8 mouse cellular contexts compared by ENCODE assay signal in genomic region chr7:25305481-25305880, GRCm38 (mm10). TPM values are rescaled to one million over a fixed set of nuclear protein-coding genes. Genes with fewer than 3 reads are reported as not detected.
DNase-seq lines count a peak whose midpoint lies in the region; ATAC-seq lines count a peak whose summit lies in the region.

No protein-coding gene starts in this region.

- no peak overlapping the region for H3K27ac ChIP-seq in liver, embryonic 11.5 days (ENCODE audit: low read depth, low read length)
- H3K27ac ChIP-seq in forebrain, embryonic 11.5 days (ENCODE audit: low read depth, low read length) = no peak overlapping the region
- H3K27ac ChIP-seq in limb, embryonic 11.5 days (replicated peaks; ENCODE audit: low read depth, low read length) = no peak overlapping the region
- peak overlapping the region; percentile 91 for H3K27ac ChIP-seq in neural tube, embryonic 14.5 days (ENCODE audit: low read depth, low read length)

- H3K27me3 ChIP-seq in liver, embryonic 11.5 days (replicated peaks; ENCODE audit: control insufficient read depth, insufficient read depth, low read length) = peaks cover 59% of the 10 kb centered on the region
- 0 out of 2 replicates have a peak, but pooled peaks cover 4% of the 10 kb centered on the region for H3K27me3 ChIP-seq in forebrain, embryonic 11.5 days (ENCODE audit: control insufficient read depth, insufficient read depth, low read length)
- peaks cover 9% of the 10 kb centered on the region; the same call in 1 of the 2 replicates for H3K27me3 ChIP-seq in limb, embryonic 11.5 days (ENCODE audit: control insufficient read depth, insufficient read depth, low read length)
- H3K27me3 ChIP-seq in neural tube, embryonic 14.5 days (ENCODE audit: control insufficient read depth, insufficient read depth, low read length) = no peaks in the 10 kb centered on the region

- no peak for DNase-seq in liver, embryonic 11.5 days (ENCODE audit: low spot score)
- no peak for DNase-seq in liver
- no peak for DNase-seq in forebrain, embryonic 11.5 days (ENCODE audit: low spot score)
- DNase-seq in limb, embryonic 11.5 days (ENCODE audit: low spot score) = no peak
- DNase-seq in right cerebral cortex, postnatal 4 days = no peak
- DNase-seq in layer of hippocampus, postnatal 14 days (ENCODE audit: low spot score in 2 of 2) = no peak

- 7% methylated on average over 2 of the region's 2 CpGs for WGBS in liver, embryonic 11.5 days
- WGBS in forebrain, embryonic 11.5 days = 0% methylated on average over 2 of the region's 2 CpGs
- WGBS in limb, embryonic 11.5 days = 0% methylated on average over 2 of the region's 2 CpGs
- WGBS in neural tube, embryonic 14.5 days = 0% methylated on average over 2 of the region's 2 CpGs

- H3K9me3 ChIP-seq in liver, embryonic 11.5 days (ENCODE audit: control insufficient read depth, low read length) = no peaks in the 10 kb centered on the region
- no peaks in the 10 kb centered on the region for H3K9me3 ChIP-seq in forebrain, embryonic 11.5 days (ENCODE audit: control insufficient read depth, low read length)
- no peaks in the 10 kb centered on the region for H3K9me3 ChIP-seq in limb, embryonic 11.5 days (ENCODE audit: control insufficient read depth, low read length)
- no peaks in the 10 kb centered on the region for H3K9me3 ChIP-seq in neural tube, embryonic 14.5 days (ENCODE audit: control insufficient read depth, low read length)

- H3K4me3 ChIP-seq in liver, embryonic 11.5 days (ENCODE audit: low read depth, low read length) = peak overlapping the region; percentile 59
- peak overlapping the region; percentile 51 for H3K4me3 ChIP-seq in forebrain, embryonic 11.5 days (ENCODE audit: low read depth, low read length)
- peak overlapping the region; percentile 42; the same call in 1 of the 2 replicates for H3K4me3 ChIP-seq in limb, embryonic 11.5 days (ENCODE audit: low read depth, low read length)
- peak overlapping the region; percentile 76 for H3K4me3 ChIP-seq in neural tube, embryonic 14.5 days (ENCODE audit: low read depth, low read length)

- H3K4me1 ChIP-seq in liver, embryonic 11.5 days (replicated peaks; ENCODE audit: control insufficient read depth, insufficient read depth, low read length) = 0 out of 2 replicates have a peak, but pooled peaks cover 5% of the 10 kb centered on the region
- peaks cover 3% of the 10 kb centered on the region; the same call in 1 of the 2 replicates for H3K4me1 ChIP-seq in forebrain, embryonic 11.5 days (replicated peaks; ENCODE audit: control insufficient read depth, insufficient read depth, low read length)
- H3K4me1 ChIP-seq in limb, embryonic 11.5 days (ENCODE audit: control insufficient read depth, insufficient read depth, low read length) = peaks cover 8% of the 10 kb centered on the region; the same call in 1 of the 2 replicates
- peaks cover 7% of the 10 kb centered on the region; the same call in 1 of the 2 replicates for H3K4me1 ChIP-seq in neural tube, embryonic 14.5 days (ENCODE audit: control insufficient read depth, insufficient read depth, low read length)

- H3K9ac ChIP-seq in liver, embryonic 11.5 days (ENCODE audit: low read depth, low read length) = no peak overlapping the region
- H3K9ac ChIP-seq in forebrain, embryonic 11.5 days (ENCODE audit: low read length) = peak overlapping the region; percentile 67
- H3K9ac ChIP-seq in limb, embryonic 11.5 days (ENCODE audit: low read length) = peak overlapping the region; percentile 27; the same call in 1 of the 2 replicates
- H3K9ac ChIP-seq in neural tube, embryonic 14.5 days (replicated peaks; ENCODE audit: low read depth, low read length) = peak overlapping the region; percentile 93

- H3K36me3 ChIP-seq in liver, embryonic 11.5 days (ENCODE audit: control insufficient read depth, insufficient read depth, low read length) = no peaks in the 10 kb centered on the region
- no peaks in the 10 kb centered on the region for H3K36me3 ChIP-seq in forebrain, embryonic 11.5 days (ENCODE audit: control insufficient read depth, insufficient read depth, low read length)
- no peaks in the 10 kb centered on the region for H3K36me3 ChIP-seq in limb, embryonic 11.5 days (ENCODE audit: control insufficient read depth, insufficient read depth, low read length)
- no peaks in the 10 kb centered on the region for H3K36me3 ChIP-seq in neural tube, embryonic 14.5 days (ENCODE audit: control insufficient read depth, insufficient read depth, low read length)

- peak overlapping the region; percentile 88 for H3K4me2 ChIP-seq in liver, embryonic 11.5 days
- H3K4me2 ChIP-seq in forebrain, embryonic 11.5 days (ENCODE audit: low read depth, low read length, severe bottlenecking) = peak overlapping the region; percentile 92
- H3K4me2 ChIP-seq in limb, embryonic 11.5 days (ENCODE audit: low read depth, severe bottlenecking) = peak overlapping the region; percentile 93
- peak overlapping the region; percentile 83 for H3K4me2 ChIP-seq in neural tube, embryonic 14.5 days (ENCODE audit: low read depth, low read length)

- ATAC-seq in liver, embryonic 11.5 days (replicated peaks; ENCODE audit: low FRiP score) = no peak
- ATAC-seq in forebrain, embryonic 11.5 days (replicated peaks; ENCODE audit: low FRiP score) = peak; percentile 10; the same call in 1 of the 2 replicates
- no peak for ATAC-seq in limb, embryonic 11.5 days (ENCODE audit: insufficient number of reproducible peaks, low FRiP score, low TSS enrichment, low read depth)
- peak; percentile 19; the same call in 1 of the 2 replicates for ATAC-seq in neural tube, embryonic 14.5 days (ENCODE audit: low read depth)
- no peak for ATAC-seq in megakaryocyte-erythroid progenitor cell, adult 5-6 weeks (replicated peaks; ENCODE audit: low FRiP score, low TSS enrichment, poor library complexity, severe bottlenecking)

RNA-seq across cellular contexts. Expression of gene Tmem145, which starts 0.4 kb away (rescaled TPM):
- 0.16 and 0.32 TPM in 2 replicates for polyA plus RNA-seq in liver, embryonic 11.5 days (2014; fragmentation: Nextera tagmentation; extraction: Ambion mirVana)
- 6.7 and 7.7 TPM in 2 replicates for polyA plus RNA-seq in forebrain, embryonic 11.5 days (2014; fragmentation: Nextera tagmentation; extraction: Ambion mirVana)
- polyA plus RNA-seq in limb, embryonic 11.5 days (2014; fragmentation: Nextera tagmentation; extraction: Ambion mirVana) = 0.33 and 0.58 TPM in 2 replicates
- polyA plus RNA-seq in neural tube, embryonic 14.5 days (2014; fragmentation: Nextera tagmentation; extraction: Ambion mirVana) = 70.6 and 94.9 TPM in 2 replicates
- total RNA-seq in layer of hippocampus, postnatal 14 days (2021) = 10 to 100 TPM; 43.2 to 46.9 TPM
- not detected in 2 replicates for total RNA-seq in megakaryocyte-erythroid progenitor cell, adult 5-6 weeks (2014; fragmentation: Nextera tagmentation)
- not detected in 2 replicates for total RNA-seq in megakaryocyte-erythroid progenitor cell, adult 5-6 weeks (2017)

RNA-seq across cellular contexts. Expression of gene Prr19, which starts 4.3 kb away (rescaled TPM):
- polyA plus RNA-seq in liver, embryonic 11.5 days (2014; fragmentation: Nextera tagmentation; extraction: Ambion mirVana) = 0.32 and 0.68 TPM in 2 replicates
- polyA plus RNA-seq in forebrain, embryonic 11.5 days (2014; fragmentation: Nextera tagmentation; extraction: Ambion mirVana) = 1.1 and 1.7 TPM in 2 replicates
- polyA plus RNA-seq in limb, embryonic 11.5 days (2014; fragmentation: Nextera tagmentation; extraction: Ambion mirVana) = 1.1 and 1.4 TPM in 2 replicates
- polyA plus RNA-seq in neural tube, embryonic 14.5 days (2014; fragmentation: Nextera tagmentation; extraction: Ambion mirVana) = 2.7 and 4.3 TPM in 2 replicates
- total RNA-seq in layer of hippocampus, postnatal 14 days (2021) = not detected
- not detected in 2 replicates for total RNA-seq in megakaryocyte-erythroid progenitor cell, adult 5-6 weeks (2014; fragmentation: Nextera tagmentation)
- total RNA-seq in megakaryocyte-erythroid progenitor cell, adult 5-6 weeks (2017) = not detected in 2 replicates

RNA-seq across cellular contexts. Expression of gene Pafah1b3, which starts 7.7 kb away (rescaled TPM):
- polyA plus RNA-seq in liver, embryonic 11.5 days (2014; fragmentation: Nextera tagmentation; extraction: Ambion mirVana) = 104 and 106 TPM in 2 replicates
- polyA plus RNA-seq in forebrain, embryonic 11.5 days (2014; fragmentation: Nextera tagmentation; extraction: Ambion mirVana) = 298 and 321 TPM in 2 replicates
- 249 and 261 TPM in 2 replicates for polyA plus RNA-seq in limb, embryonic 11.5 days (2014; fragmentation: Nextera tagmentation; extraction: Ambion mirVana)
- 561 and 590 TPM in 2 replicates for polyA plus RNA-seq in neural tube, embryonic 14.5 days (2014; fragmentation: Nextera tagmentation; extraction: Ambion mirVana)
- 10 to 100 TPM; 35.3 to 37.1 TPM for total RNA-seq in layer of hippocampus, postnatal 14 days (2021)
- total RNA-seq in megakaryocyte-erythroid progenitor cell, adult 5-6 weeks (2014; fragmentation: Nextera tagmentation) = 22.0 and 23.2 TPM in 2 replicates
- 12.8 and 26.3 TPM in 2 replicates for total RNA-seq in megakaryocyte-erythroid progenitor cell, adult 5-6 weeks (2017)

RNA-seq across cellular contexts. Expression of gene Megf8, which starts 11.5 kb away (rescaled TPM):
- polyA plus RNA-seq in liver, embryonic 11.5 days (2014; fragmentation: Nextera tagmentation; extraction: Ambion mirVana) = 5.1 and 5.5 TPM in 2 replicates
- polyA plus RNA-seq in forebrain, embryonic 11.5 days (2014; fragmentation: Nextera tagmentation; extraction: Ambion mirVana) = 13.8 and 14.6 TPM in 2 replicates
- polyA plus RNA-seq in limb, embryonic 11.5 days (2014; fragmentation: Nextera tagmentation; extraction: Ambion mirVana) = 13.8 and 14.4 TPM in 2 replicates
- 22.6 and 22.9 TPM in 2 replicates for polyA plus RNA-seq in neural tube, embryonic 14.5 days (2014; fragmentation: Nextera tagmentation; extraction: Ambion mirVana)
- total RNA-seq in layer of hippocampus, postnatal 14 days (2021) = 10 to 100 TPM; 86.7 to 87.9 TPM
- 2.5 and 2.6 TPM in 2 replicates for total RNA-seq in megakaryocyte-erythroid progenitor cell, adult 5-6 weeks (2014; fragmentation: Nextera tagmentation)
- 2.4 and 2.7 TPM in 2 replicates for total RNA-seq in megakaryocyte-erythroid progenitor cell, adult 5-6 weeks (2017)

RNA-seq across cellular contexts. Expression of gene Cic, which starts 38.0 kb away (rescaled TPM):
- polyA plus RNA-seq in liver, embryonic 11.5 days (2014; fragmentation: Nextera tagmentation; extraction: Ambion mirVana) = 21.6 and 25.2 TPM in 2 replicates
- 40.3 and 44.2 TPM in 2 replicates for polyA plus RNA-seq in forebrain, embryonic 11.5 days (2014; fragmentation: Nextera tagmentation; extraction: Ambion mirVana)
- polyA plus RNA-seq in limb, embryonic 11.5 days (2014; fragmentation: Nextera tagmentation; extraction: Ambion mirVana) = 32.5 and 34.2 TPM in 2 replicates
- polyA plus RNA-seq in neural tube, embryonic 14.5 days (2014; fragmentation: Nextera tagmentation; extraction: Ambion mirVana) = 43.3 and 46.6 TPM in 2 replicates
- 100 to 1,000 TPM; 209 to 228 TPM for total RNA-seq in layer of hippocampus, postnatal 14 days (2021)
- 125 and 134 TPM in 2 replicates for total RNA-seq in megakaryocyte-erythroid progenitor cell, adult 5-6 weeks (2014; fragmentation: Nextera tagmentation)
- total RNA-seq in megakaryocyte-erythroid progenitor cell, adult 5-6 weeks (2017) = 20.5 and 40.0 TPM in 2 replicates

Comparison
In these comparisons a context has a peak if more than half of its experiments do, and no peak if none do; other contexts are left out.
1. ATAC-seq: peak in forebrain, embryonic 11.5 days (single experiment) and neural tube, embryonic 14.5 days (single experiment); none in liver, embryonic 11.5 days (single experiment), limb, embryonic 11.5 days (single experiment) and megakaryocyte-erythroid progenitor cell, adult 5-6 weeks (single experiment).
2. Peak in every context shown above with its lines, with median percentiles within 50 percentile points of each other: H3K4me2 ChIP-seq and H3K4me3 ChIP-seq.